Mouse (Mus musculus) lung, postnatal 0 days (tissue): Measurements from ENCODE around the gene Rab7b. TPM values are rescaled to one million over a fixed set of nuclear protein-coding genes. Genes with fewer than 3 reads are reported as not detected.

ENCODE experiments used
- ATAC-seq: fragments of 200-750 bp; cut with Nextera tagmentation; 2 replicates; pipeline ENCODE4 v1.8.0; 2017; ENCODE audit warnings: moderate library complexity
- DNase-seq: peaks from one replicate; pipeline ENCODE4 v3.0.0-alpha.2; 2016; ENCODE audit warnings: low spot score
- H3K27ac ChIP-seq: fragments of 300-500 bp; sonication (generic); 2 replicates; pipeline ENCODE4 v1.5.1; 2014; ENCODE audit warnings: antibody characterized with exemption, mild to moderate bottlenecking, low read length, mixed read lengths
- H3K27me3 ChIP-seq: fragments of 300-500 bp; sonication (generic); replicated peaks from 2 replicates; pipeline ENCODE4 v1.6.1; 2014; ENCODE audit warnings: low read length, mixed read lengths; ENCODE audit not compliant: insufficient read depth
- H3K36me3 ChIP-seq: fragments of 300-500 bp; sonication (generic); 2 replicates; pipeline ENCODE4 v1.6.1; 2014; ENCODE audit warnings: low read length, mixed read lengths; ENCODE audit not compliant: insufficient read depth
- H3K4me1 ChIP-seq: fragments of 300-500 bp; sonication (generic); 2 replicates; pipeline ENCODE4 v1.6.1; 2014; ENCODE audit warnings: antibody characterized with exemption, low read depth, low read length, mixed read lengths; ENCODE audit not compliant: insufficient read depth
- H3K4me2 ChIP-seq: fragments of 300-500 bp; sonication (generic); replicated peaks from 2 replicates; pipeline ENCODE4 v1.6.1; 2014; ENCODE audit warnings: low read depth, mild to moderate bottlenecking, low read length, moderate library complexity, mixed read lengths
- H3K4me3 ChIP-seq: fragments of 300-500 bp; sonication (generic); 2 replicates; pipeline ENCODE4 v1.5.1; 2014; ENCODE audit warnings: low read depth, low read length
- H3K9ac ChIP-seq: fragments of 300-500 bp; sonication (generic); replicated peaks from 2 replicates; pipeline ENCODE4 v1.6.1; 2014; ENCODE audit warnings: low read depth, mild to moderate bottlenecking
- H3K9me3 ChIP-seq: fragments of 300-500 bp; sonication (generic); 2 replicates; pipeline ENCODE4 v1.6.1; 2016; ENCODE audit warnings: low read length, mixed read lengths
- CTCF ChIP-seq: IDR thresholded peaks from 2 replicates; pipeline ENCODE4 v1.5.1; 2016; ENCODE audit warnings: antibody characterized with exemption, mild to moderate bottlenecking
- EP300 ChIP-seq: IDR thresholded peaks from 2 replicates; pipeline ENCODE4 v1.6.1; 2016; ENCODE audit warnings: antibody characterized with exemption, mild to moderate bottlenecking, control low read depth
- WGBS: fragments of 180-500 bp; shearing (Covaris S2); extraction: QIAGEN DNeasy Blood & Tissue Kit; methylation state at CpG from one replicate; pipeline ENCODE4 v1.1.7; 2014; 5-methylcytosine and 5-hydroxymethylcytosine counted together
- polyA plus RNA-seq: library from polyadenylated mRNA; unstranded; fragments of >200 nt; fragmentation: Nextera tagmentation; extraction: Ambion mirVana; gene quantifications from 2 replicates; pipeline ENCODE4 v1.2.1, GENCODE M21; 2015

The Rab7b gene
- polyA plus RNA-seq, 1 experiment from 2014 or later: 4.0 TPM

GRCm38 (mm10) chr1:131664136-131664535 lies 24.4 kb upstream of the Rab7b start:
- H3K27me3 ChIP-seq: no peaks in the 10 kb centered on the region
- no peaks in the 10 kb centered on the region for H3K4me1 ChIP-seq
- H3K36me3 ChIP-seq: no peaks in the 10 kb centered on the region
- H3K9me3 ChIP-seq: no peaks in the 10 kb centered on the region
- TF ChIP-seq EP300: no peak
- TF ChIP-seq CTCF: no peak
- H3K27ac ChIP-seq: no peak overlapping the region
- no peak overlapping the region for H3K9ac ChIP-seq
- H3K4me2 ChIP-seq: no peak overlapping the region
- ATAC-seq: no peak
- no peak for DNase-seq
- H3K4me3 ChIP-seq: no peak overlapping the region
- 83% methylated on average over 5 of the region's 5 CpGs for WGBS

GRCm38 (mm10) chr1:131665886-131666285 lies 22.6 kb upstream of the Rab7b start:
- Histone ChIP-seq H3K4me1 (no peaks in the 10 kb centered on the region), H3K27me3 (no peaks in the 10 kb centered on the region), H3K27ac (no peak overlapping the region), H3K4me2 (no peak overlapping the region), H3K9me3 (no peaks in the 10 kb centered on the region), H3K36me3 (no peaks in the 10 kb centered on the region), H3K4me3 (no peak overlapping the region), H3K9ac (no peak overlapping the region)
- WGBS: 56% methylated on average over 1 of the region's 1 CpGs
- ATAC-seq (no peak), DNase-seq (no peak)
- TF ChIP-seq CTCF: no peak
- no peak for TF ChIP-seq EP300

- H3K9ac ChIP-seq: no peak overlapping the region
- no peaks in the 10 kb centered on the region for H3K4me1 ChIP-seq
- H3K36me3 ChIP-seq: no peaks in the 10 kb centered on the region
- no peaks in the 10 kb centered on the region for H3K27me3 ChIP-seq
- H3K4me2 ChIP-seq: no peak overlapping the region
- DNase-seq (no peak), ATAC-seq (no peak)
- H3K9me3 ChIP-seq: no peaks in the 10 kb centered on the region
- no peak for TF ChIP-seq EP300
- H3K27ac ChIP-seq: no peak overlapping the region
- WGBS: 87% methylated on average over 8 of the region's 8 CpGs
- H3K4me3 ChIP-seq: no peak overlapping the region
These were observed 17.4 kb upstream of the Rab7b start for GRCm38 (mm10) chr1:131671113-131671512.

GRCm38 (mm10) chr1:131672361-131672760 lies 16.1 kb upstream of the Rab7b start:
- no peak overlapping the region for H3K9ac ChIP-seq
- TF ChIP-seq CTCF: no peak
- no peak for TF ChIP-seq EP300
- ATAC-seq (no peak), DNase-seq (no peak)
- H3K4me1 ChIP-seq: no peaks in the 10 kb centered on the region
- H3K27ac ChIP-seq: no peak overlapping the region
- 62% methylated on average over 7 of the region's 7 CpGs for WGBS
- H3K9me3 ChIP-seq: no peaks in the 10 kb centered on the region
- no peak overlapping the region for H3K4me3 ChIP-seq
- H3K36me3 ChIP-seq: no peaks in the 10 kb centered on the region
- no peaks in the 10 kb centered on the region for H3K27me3 ChIP-seq
- no peak overlapping the region for H3K4me2 ChIP-seq

- 56% methylated on average over 5 of the region's 5 CpGs for WGBS
- TF ChIP-seq CTCF: no peak
- no peak for TF ChIP-seq EP300
- no peak for ATAC-seq
These were observed 8.9 kb upstream of the Rab7b start for GRCm38 (mm10) chr1:131679644-131680043.

GRCm38 (mm10) chr1:131687739-131688138 lies 756 bp upstream of the Rab7b start:
- WGBS: 96% methylated on average over 2 of the region's 2 CpGs
- ATAC-seq: no peak
- H3K4me2 ChIP-seq: no peak overlapping the region

More at GRCm38 (mm10) chr1:131679644-131680043, 8.9 kb upstream of the Rab7b start:
- H3K9ac ChIP-seq: no peak overlapping the region
- H3K36me3 ChIP-seq: no peaks in the 10 kb centered on the region
- H3K27me3 ChIP-seq: no peaks in the 10 kb centered on the region
- H3K4me1 ChIP-seq: no peaks in the 10 kb centered on the region
- no peak overlapping the region for H3K4me3 ChIP-seq
- no peak overlapping the region for H3K27ac ChIP-seq
- DNase-seq: no peak
- H3K9me3 ChIP-seq: no peaks in the 10 kb centered on the region
- no peak overlapping the region for H3K4me2 ChIP-seq

GRCm38 (mm10) chr1:131689016-131689415 lies 521 bp downstream of the Rab7b start:
- ATAC-seq: no peak
- H3K4me3 ChIP-seq: no peak overlapping the region
- 84% methylated on average over 3 of the region's 3 CpGs for WGBS
- TF ChIP-seq EP300 (no peak), CTCF (no peak)
- no peak overlapping the region for H3K4me2 ChIP-seq
- H3K36me3 ChIP-seq: no peaks in the 10 kb centered on the region
- no peak for DNase-seq
- H3K9ac ChIP-seq: no peak overlapping the region
- no peaks in the 10 kb centered on the region for H3K27me3 ChIP-seq
- H3K27ac ChIP-seq: no peak overlapping the region
- H3K4me1 ChIP-seq: no peaks in the 10 kb centered on the region
- H3K9me3 ChIP-seq: no peaks in the 10 kb centered on the region

More at GRCm38 (mm10) chr1:131687739-131688138, 756 bp upstream of the Rab7b start:
- H3K4me3 ChIP-seq: no peak overlapping the region
- H3K36me3 ChIP-seq: no peaks in the 10 kb centered on the region
- no peaks in the 10 kb centered on the region for H3K9me3 ChIP-seq
- H3K4me1 ChIP-seq: no peaks in the 10 kb centered on the region
- H3K27me3 ChIP-seq: no peaks in the 10 kb centered on the region
- H3K9ac ChIP-seq: no peak overlapping the region
- DNase-seq: no peak
- TF ChIP-seq EP300: no peak
- TF ChIP-seq CTCF: no peak
- H3K27ac ChIP-seq: no peak overlapping the region
